Mouse (Mus musculus) lung, postnatal 10 days (tissue): ENCODE measurements around the gene H2al1m.

Experiments
- DNase-seq: peaks from one replicate; pipeline ENCODE4 v3.0.0; 2021

H2al1m gene

GRCm38 (mm10) chrX:9332366-9332962, 48.9 kb downstream of the H2al1m start:
- peak; percentile 6 for DNase-seq

- DNase-seq, result peak; percentile 42
Observed at GRCm38 (mm10) chrX:9333035-9333434, 49.5 kb downstream of the H2al1m start.
